ENCODE assay signal across 8 mouse cellular contexts in genomic region chr13:45454641-45455040, GRCm38 (mm10). TPM values are rescaled to one million over a fixed set of nuclear protein-coding genes. Genes with fewer than 3 reads are reported as not detected.
DNase-seq lines count a peak whose midpoint lies in the region; ATAC-seq and TF ChIP-seq lines count a peak whose summit lies in the region.

No protein-coding gene starts in this region.

- H3K36me3 ChIP-seq in embryonic facial prominence, embryonic 10.5 days (replicated peaks), result no peaks in the 10 kb centered on the region
- H3K36me3 ChIP-seq in hindbrain, postnatal 0 days (ENCODE audit: insufficient read depth, low read length), result no peaks in the 10 kb centered on the region

- H3K9ac ChIP-seq in hindbrain, postnatal 0 days (replicated peaks; ENCODE audit: low read length), result no peak overlapping the region

- TF ChIP-seq CTCF in hindbrain, postnatal 0 days (IDR thresholded peaks at IDR 0.05; ENCODE audit: low read depth), result no peak

- H3K9me3 ChIP-seq in embryonic facial prominence, embryonic 10.5 days, result no peaks in the 10 kb centered on the region
- no peaks in the 10 kb centered on the region for H3K9me3 ChIP-seq in hindbrain, postnatal 0 days (ENCODE audit: low read length)

- H3K4me1 ChIP-seq in embryonic facial prominence, embryonic 10.5 days, result peaks cover 43% of the 10 kb centered on the region
- no peaks in the 10 kb centered on the region for H3K4me1 ChIP-seq in hindbrain, postnatal 0 days (ENCODE audit: insufficient read depth, low read length)

- no peak for ATAC-seq in hindbrain, postnatal 0 days

- intact Hi-C loops in heart, postnatal 25 days (cut with DNase I), result loop anchor here (2.0 kb wide), 1 partner anchor 22 kb away; no protein-coding TSS in a partner anchor
- intact Hi-C loops in left cerebral cortex, postnatal 4 days (cut with DNase I), result no loop called here

- peak; percentile 87 for DNase-seq in heart, adult 11 months
- no peak for DNase-seq in heart, postnatal 25 days (ENCODE audit: low spot score)
- no peak for DNase-seq in embryonic facial prominence, embryonic 10.5 days (ENCODE audit: low spot score)
- peak; percentile 32 for DNase-seq in hindbrain, postnatal 0 days (ENCODE audit: low spot score)
- DNase-seq in lung, postnatal 10 days, result peak; percentile 48
- no peak for DNase-seq in layer of hippocampus, postnatal 36 days
- DNase-seq in retina, postnatal 1 day, result no peak
- DNase-seq in left cerebral cortex, postnatal 4 days, result no peak

- H3K27ac ChIP-seq in embryonic facial prominence, embryonic 10.5 days (replicated peaks), result peak overlapping the region; percentile 79
- no peak overlapping the region for H3K27ac ChIP-seq in hindbrain, postnatal 0 days

- no peaks in the 10 kb centered on the region for H3K27me3 ChIP-seq in embryonic facial prominence, embryonic 10.5 days (replicated peaks; ENCODE audit: low read depth, poor library complexity, severe bottlenecking)
- no peaks in the 10 kb centered on the region for H3K27me3 ChIP-seq in hindbrain, postnatal 0 days (ENCODE audit: insufficient read depth, low read length)

- 29% methylated on average over 4 of the region's 4 CpGs for WGBS in embryonic facial prominence, embryonic 10.5 days
- 24% methylated on average over 4 of the region's 4 CpGs for WGBS in hindbrain, postnatal 0 days

- no peak overlapping the region for H3K4me3 ChIP-seq in embryonic facial prominence, embryonic 10.5 days
- H3K4me3 ChIP-seq in hindbrain, postnatal 0 days (ENCODE audit: low read length), result no peak overlapping the region

- peak overlapping the region; percentile 23; the same call in 1 of the 2 replicates for H3K4me2 ChIP-seq in hindbrain, postnatal 0 days (ENCODE audit: low read depth, low read length)

RNA-seq across cellular contexts. Expression of gene Gmpr, which starts 52.6 kb away (rescaled TPM):
- 100 to 1,000 TPM; 167 to 189 TPM for total RNA-seq in heart, postnatal 25 days (2021)
- 22.5 and 25.6 TPM in 2 replicates for polyA plus RNA-seq in embryonic facial prominence, embryonic 10.5 days (2016; fragmentation: Nextera tagmentation; extraction: Ambion mirVana)
- total RNA-seq in hindbrain, postnatal 0 days (2014; rRNA removed), result 21.7 and 27.9 TPM in 2 replicates
- 41.5 and 43.3 TPM in 2 replicates for polyA plus RNA-seq in hindbrain, postnatal 0 days (2015; fragmentation: Nextera tagmentation; extraction: Ambion mirVana)
- total RNA-seq in layer of hippocampus, postnatal 36 days (2021), result 10 to 100 TPM; 59.6 to 64.5 TPM
- 10 to 100 TPM; 16.2 to 17.5 TPM for total RNA-seq in left cerebral cortex, postnatal 4 days (2021)

Comparison
In these comparisons a context has a peak if more than half of its experiments do, and no peak if none do; other contexts are left out.
1. DNase-seq: peak in heart, adult 11 months (single experiment), hindbrain, postnatal 0 days (single experiment) and lung, postnatal 10 days (single experiment); none in heart, postnatal 25 days (single experiment), embryonic facial prominence, embryonic 10.5 days (single experiment), layer of hippocampus, postnatal 36 days (0 of 2), retina, postnatal 1 day (single experiment) and left cerebral cortex, postnatal 4 days (single experiment).